Mouse (Mus musculus) kidney, embryonic 16.5 days (tissue): ENCODE results near the gene Rad17. TPM values are rescaled to one million over a fixed set of nuclear protein-coding genes. Genes with fewer than 3 reads are reported as not detected.

ENCODE experiments used
- ATAC-seq: fragments of 200-750 bp; cut with Nextera tagmentation; 2 replicates; pipeline ENCODE4 v1.8.0; 2017; ENCODE audit warnings: moderate TSS enrichment; ENCODE audit not compliant: low FRiP score, low TSS enrichment
- H3K27ac ChIP-seq: fragments of 300-500 bp; sonication (generic); 2 replicates; pipeline ENCODE4 v1.5.1; 2014; ENCODE audit warnings: low read length
- H3K27me3 ChIP-seq: fragments of 300-500 bp; sonication (generic); 2 replicates; pipeline ENCODE4 v1.6.1; 2014; ENCODE audit warnings: low read length, control low read depth, mixed read lengths; ENCODE audit not compliant: insufficient read depth
- H3K36me3 ChIP-seq: fragments of 300-500 bp; sonication (generic); 2 replicates; pipeline ENCODE4 v1.6.1; 2014; ENCODE audit warnings: low read length, control low read depth, mixed read lengths; ENCODE audit not compliant: insufficient read depth
- H3K4me1 ChIP-seq: fragments of 300-500 bp; sonication (generic); 2 replicates; pipeline ENCODE4 v1.6.1; 2014; ENCODE audit warnings: low read length, control low read depth, mixed read lengths; ENCODE audit not compliant: insufficient read depth
- H3K4me2 ChIP-seq: fragments of 300-500 bp; sonication (generic); replicated peaks from 2 replicates; pipeline ENCODE4 v1.6.1; 2014; ENCODE audit warnings: low read depth, low read length
- H3K4me3 ChIP-seq: fragments of 300-500 bp; sonication (generic); 2 replicates; pipeline ENCODE4 v1.5.1; 2014; ENCODE audit warnings: mild to moderate bottlenecking, low read length
- H3K9ac ChIP-seq: fragments of 300-500 bp; sonication (generic); replicated peaks from 2 replicates; pipeline ENCODE4 v1.6.1; 2014; ENCODE audit warnings: low read length
- H3K9me3 ChIP-seq: fragments of 300-500 bp; sonication (generic); 2 replicates; pipeline ENCODE4 v1.6.1; 2016; ENCODE audit warnings: low read length, control low read depth
- WGBS: fragments of 180-500 bp; shearing (Covaris S2); extraction: QIAGEN DNeasy Blood & Tissue Kit; methylation state at CpG from one replicate; pipeline ENCODE4 v1.1.7; 2014; 5-methylcytosine and 5-hydroxymethylcytosine counted together
- polyA plus RNA-seq: library from polyadenylated mRNA; unstranded; fragments of >200 nt; fragmentation: Nextera tagmentation; extraction: Ambion mirVana; gene quantifications from 2 replicates; pipeline ENCODE4 v1.2.1, GENCODE M21; 2015

Gene Rad17
- polyA plus RNA-seq, 1 experiment from 2014 or later = 21.0 TPM

DNA sequence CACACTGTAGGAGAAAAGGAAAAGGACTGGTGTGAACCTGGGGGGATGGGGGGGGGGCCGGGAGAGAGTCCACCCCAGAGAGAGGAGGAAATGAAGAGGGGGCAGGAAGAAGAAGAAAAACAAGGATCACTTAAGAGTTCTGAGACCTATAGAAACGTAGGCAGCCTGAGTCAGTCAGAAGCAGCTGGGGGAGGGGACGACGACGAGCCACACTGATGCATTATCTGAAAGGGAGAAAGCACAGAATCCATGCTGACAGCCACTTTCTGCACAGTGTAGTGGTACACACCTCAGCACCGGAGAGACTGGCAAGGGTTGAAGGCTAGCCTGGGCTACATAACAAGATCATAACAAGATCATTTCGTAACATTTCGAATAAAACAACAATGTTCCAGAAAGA lies 49.8 kb downstream of the Rad17 start:
- no peak overlapping the region for H3K4me3 ChIP-seq
- H3K4me1 ChIP-seq = no peaks in the 10 kb centered on the region
- H3K27me3 ChIP-seq = no peaks in the 10 kb centered on the region
- H3K9ac ChIP-seq = no peak overlapping the region
- H3K27ac ChIP-seq = no peak overlapping the region
- no peaks in the 10 kb centered on the region for H3K9me3 ChIP-seq
- WGBS = 63% methylated on average over 7 of the region's 8 CpGs
- H3K4me2 ChIP-seq = peak overlapping the region; percentile 2; the same call in 1 of the 2 replicates
- no peak for ATAC-seq
- no peaks in the 10 kb centered on the region for H3K36me3 ChIP-seq

DNA sequence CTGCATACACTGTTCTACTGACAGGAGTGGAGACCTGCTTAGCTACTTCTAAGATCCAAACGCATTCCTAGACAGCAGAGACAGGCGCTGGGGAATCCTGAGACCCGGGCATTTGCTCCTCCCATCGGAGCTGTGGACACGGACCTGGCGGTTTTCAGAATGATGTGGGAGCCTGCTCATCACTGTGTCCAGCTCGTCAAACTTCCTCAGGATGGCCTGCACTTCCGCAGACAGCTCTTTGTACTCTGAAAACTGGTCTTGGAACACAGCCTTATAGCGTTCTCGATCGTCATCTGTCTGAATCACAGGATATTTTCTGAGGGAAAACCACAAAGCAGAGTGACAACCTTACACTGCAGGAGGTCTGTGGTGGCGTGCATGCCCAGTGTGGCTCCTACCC lies 50.5 kb downstream of the Rad17 start:
- Histone ChIP-seq H3K4me3 (no peak overlapping the region), H3K36me3 (no peaks in the 10 kb centered on the region), H3K9me3 (no peaks in the 10 kb centered on the region), H3K9ac (no peak overlapping the region), H3K27ac (no peak overlapping the region), H3K4me1 (no peaks in the 10 kb centered on the region), H3K4me2 (peak overlapping the region; percentile 2; the same call in 1 of the 2 replicates), H3K27me3 (no peaks in the 10 kb centered on the region)
- ATAC-seq = no peak
- 84% methylated on average over 12 of the region's 12 CpGs for WGBS

DNA sequence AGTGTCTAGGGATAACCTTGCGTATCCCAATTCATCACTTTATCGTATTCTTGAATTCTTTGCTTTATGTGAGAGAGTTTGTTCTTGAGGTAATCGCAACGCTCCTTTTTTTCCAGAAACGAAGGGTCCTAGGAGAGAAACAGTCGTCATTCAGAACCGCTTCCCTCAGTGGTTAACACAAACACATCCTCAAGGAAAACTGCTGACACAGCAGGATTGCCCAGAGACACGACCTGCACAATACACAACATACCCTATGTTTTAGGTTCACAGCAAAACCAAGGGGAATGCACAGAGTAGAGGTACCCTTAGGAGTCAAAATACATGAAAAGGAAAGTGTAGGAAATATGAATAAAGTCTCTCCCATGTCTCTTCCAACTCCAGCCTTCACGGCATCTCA lies 53.6 kb downstream of the Rad17 start:
- 76% methylated on average over 9 of the region's 9 CpGs for WGBS
- H3K4me1 ChIP-seq = no peaks in the 10 kb centered on the region
- no peaks in the 10 kb centered on the region for H3K9me3 ChIP-seq
- H3K4me2 ChIP-seq = no peak overlapping the region
- H3K36me3 ChIP-seq = no peaks in the 10 kb centered on the region
- no peak overlapping the region for H3K9ac ChIP-seq
- H3K4me3 ChIP-seq = no peak overlapping the region
- H3K27ac ChIP-seq = no peak overlapping the region
- ATAC-seq = no peak
- H3K27me3 ChIP-seq = no peaks in the 10 kb centered on the region

DNA sequence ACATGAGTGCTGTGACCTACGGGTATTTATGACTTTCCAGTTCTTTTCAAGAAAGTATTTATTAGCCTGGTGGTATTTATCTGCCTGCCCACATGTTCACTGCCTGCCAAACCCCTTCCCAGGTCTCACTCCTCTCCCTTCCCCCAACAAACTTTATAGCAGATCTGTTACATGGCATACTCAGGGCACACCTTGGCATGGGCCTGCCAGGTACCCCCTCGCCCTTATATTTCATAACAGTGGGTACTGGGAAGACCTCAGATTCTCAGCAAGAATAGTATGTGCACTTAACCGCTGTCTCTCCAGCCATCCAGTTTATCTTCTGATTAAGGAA lies 55.3 kb downstream of the Rad17 start:
- H3K9me3 ChIP-seq = no peaks in the 10 kb centered on the region
- no peak overlapping the region for H3K9ac ChIP-seq
- H3K4me1 ChIP-seq = no peaks in the 10 kb centered on the region
- H3K27me3 ChIP-seq = no peaks in the 10 kb centered on the region
- H3K27ac ChIP-seq = no peak overlapping the region
- WGBS = 70% methylated on average over 3 of the region's 3 CpGs
- no peak overlapping the region for H3K4me2 ChIP-seq
- H3K36me3 ChIP-seq = no peaks in the 10 kb centered on the region
- no peak overlapping the region for H3K4me3 ChIP-seq
- no peak for ATAC-seq

DNA sequence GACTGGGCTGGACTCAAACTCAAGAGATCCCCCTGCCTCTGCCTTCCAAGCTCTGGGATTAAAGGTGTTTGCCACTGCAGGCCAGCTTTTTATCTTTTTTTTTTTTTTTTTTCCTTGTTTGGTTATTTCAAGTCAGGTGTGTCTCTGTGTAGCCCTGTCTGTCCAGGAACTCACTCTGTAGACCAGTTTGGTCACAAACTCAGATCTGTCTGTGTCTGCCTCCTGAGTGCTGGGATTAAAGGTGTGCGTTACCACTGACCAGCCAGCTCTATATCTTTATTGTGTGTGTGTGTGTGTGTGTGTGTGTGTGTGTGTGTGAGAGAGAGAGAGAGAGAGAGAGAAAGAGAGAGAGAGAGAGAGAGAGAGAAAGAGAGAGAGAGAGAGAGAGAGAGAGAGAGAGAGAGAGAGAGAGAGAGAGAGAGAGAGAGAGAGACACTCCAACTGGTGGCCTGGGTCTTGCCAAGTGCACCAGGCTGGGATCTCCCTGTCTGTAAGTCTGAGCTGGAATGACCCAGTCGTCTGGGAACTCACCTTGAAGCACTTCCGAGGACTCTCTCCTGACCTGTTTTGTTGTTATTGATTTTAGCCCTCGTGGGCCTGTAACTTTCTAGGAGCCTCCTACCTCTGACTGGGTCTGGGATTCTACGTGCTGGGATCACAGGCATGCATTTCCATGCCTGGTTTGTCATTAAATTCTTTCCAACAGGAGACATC lies 55.9 kb downstream of the Rad17 start:
- Histone ChIP-seq H3K36me3 (no peaks in the 10 kb centered on the region), H3K9ac (no peak overlapping the region), H3K27me3 (no peaks in the 10 kb centered on the region), H3K27ac (no peak overlapping the region; the same call in 1 of the 2 replicates), H3K4me3 (no peak overlapping the region), H3K4me2 (no peak overlapping the region), H3K4me1 (no peaks in the 10 kb centered on the region), H3K9me3 (no peaks in the 10 kb centered on the region)
- ATAC-seq = no peak
- 77% methylated on average over 5 of the region's 5 CpGs for WGBS

DNA sequence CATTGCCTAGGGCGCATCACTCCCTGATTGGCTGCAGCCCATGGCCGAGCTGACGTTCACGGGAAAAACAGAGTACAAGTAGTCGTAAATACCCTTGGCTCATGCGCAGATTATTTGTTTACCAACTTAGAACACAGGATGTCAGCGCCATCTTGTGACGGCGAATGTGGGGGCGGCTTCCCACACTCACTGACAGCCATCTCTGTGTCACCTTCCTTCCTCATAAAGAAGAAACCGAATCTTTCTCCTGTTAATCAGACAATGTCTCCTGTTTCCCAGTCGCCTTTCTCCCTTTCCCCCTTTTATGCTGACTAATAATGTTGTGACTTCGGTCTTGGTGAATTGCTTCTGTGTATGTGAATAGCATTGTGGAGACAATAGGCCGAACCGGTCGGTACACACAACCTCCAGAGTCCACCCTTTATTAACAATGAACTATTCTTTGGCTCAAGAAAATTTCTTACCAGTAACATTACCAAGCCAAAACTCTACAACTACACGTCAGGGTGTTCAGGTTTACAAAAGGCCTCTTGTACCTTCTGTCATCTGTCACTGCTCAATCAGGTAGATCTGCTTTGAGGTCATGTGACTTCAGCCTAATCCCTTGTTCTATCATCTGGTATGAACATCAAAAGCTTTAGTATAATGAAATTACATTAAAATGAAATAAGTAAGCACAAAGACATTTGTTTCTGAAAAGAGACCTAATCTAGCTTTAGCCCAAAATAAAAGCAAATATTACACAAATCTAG lies 56.6 kb downstream of the Rad17 start:
- Histone ChIP-seq H3K27ac (peak overlapping the region; percentile 63; the same call in 1 of the 2 replicates), H3K4me3 (peak overlapping the region; percentile 21; the same call in 1 of the 2 replicates), H3K27me3 (no peaks in the 10 kb centered on the region), H3K36me3 (no peaks in the 10 kb centered on the region), H3K4me2 (no peak overlapping the region), H3K9me3 (no peaks in the 10 kb centered on the region), H3K4me1 (no peaks in the 10 kb centered on the region), H3K9ac (0 out of 2 replicates have a peak overlapping the region, but pooled peaks have one; percentile 50)
- 58% methylated on average over 11 of the region's 17 CpGs for whole genome bisulfite sequencing
- peak; percentile 65 for ATAC-seq

DNA sequence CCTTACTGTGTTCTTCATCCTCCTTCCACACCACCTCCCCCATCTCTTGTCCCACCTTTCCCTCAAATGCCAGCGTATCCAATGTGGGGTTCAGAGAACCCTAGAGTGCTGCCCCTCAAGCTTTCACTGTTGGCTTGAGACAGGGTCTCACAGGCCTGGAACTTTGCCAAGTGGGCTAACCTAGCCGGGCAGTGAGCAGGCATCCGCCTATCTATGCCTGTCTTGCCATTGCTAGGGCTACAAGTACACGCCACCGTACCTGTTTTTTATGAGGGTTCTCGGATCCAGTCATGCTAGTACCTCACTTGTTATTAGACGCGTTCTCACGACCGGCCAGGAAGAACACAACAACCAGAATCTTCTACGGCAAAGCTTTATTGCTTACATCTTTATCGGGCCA lies 62.2 kb downstream of the Rad17 start:
- Histone ChIP-seq H3K9me3 (no peaks in the 10 kb centered on the region), H3K4me3 (no peak overlapping the region), H3K4me1 (no peaks in the 10 kb centered on the region), H3K27ac (no peak overlapping the region), H3K36me3 (no peaks in the 10 kb centered on the region), H3K27me3 (no peaks in the 10 kb centered on the region), H3K9ac (no peak overlapping the region), H3K4me2 (0 out of 2 replicates have a peak overlapping the region, but pooled peaks have one; percentile 4)
- ATAC-seq = no peak
- WGBS = 85% methylated on average over 11 of the region's 12 CpGs

DNA sequence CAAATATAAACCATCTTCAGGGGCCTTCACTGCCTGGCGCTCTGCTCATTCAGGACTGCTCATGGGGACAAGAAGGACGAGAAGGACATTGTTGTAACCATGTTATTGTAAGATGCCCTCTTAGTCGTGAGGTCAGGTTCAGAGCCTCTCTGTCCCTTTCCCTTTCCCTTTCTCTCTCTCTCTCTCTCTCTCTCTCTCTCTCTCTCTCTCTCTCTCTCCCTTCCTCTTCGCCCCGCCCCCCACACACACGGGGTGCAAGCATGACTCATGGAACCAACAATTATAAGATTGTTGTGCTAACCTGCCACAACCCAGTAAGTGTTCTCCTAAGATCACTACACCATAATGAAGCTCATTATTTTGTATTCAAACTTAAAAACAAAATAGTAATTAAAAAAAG lies 68.7 kb downstream of the Rad17 start:
- no peaks in the 10 kb centered on the region for H3K9me3 ChIP-seq
- peaks cover 6% of the 10 kb centered on the region; the same call in 1 of the 2 replicates for H3K4me1 ChIP-seq
- H3K27ac ChIP-seq = no peak overlapping the region
- no peaks in the 10 kb centered on the region for H3K36me3 ChIP-seq
- no peak for ATAC-seq
- H3K4me2 ChIP-seq = 0 out of 2 replicates have a peak overlapping the region, but pooled peaks have one; percentile 10
- H3K27me3 ChIP-seq = no peaks in the 10 kb centered on the region
- H3K9ac ChIP-seq = no peak overlapping the region
- WGBS = 38% methylated on average over 6 of the region's 6 CpGs
- H3K4me3 ChIP-seq = no peak overlapping the region

DNA sequence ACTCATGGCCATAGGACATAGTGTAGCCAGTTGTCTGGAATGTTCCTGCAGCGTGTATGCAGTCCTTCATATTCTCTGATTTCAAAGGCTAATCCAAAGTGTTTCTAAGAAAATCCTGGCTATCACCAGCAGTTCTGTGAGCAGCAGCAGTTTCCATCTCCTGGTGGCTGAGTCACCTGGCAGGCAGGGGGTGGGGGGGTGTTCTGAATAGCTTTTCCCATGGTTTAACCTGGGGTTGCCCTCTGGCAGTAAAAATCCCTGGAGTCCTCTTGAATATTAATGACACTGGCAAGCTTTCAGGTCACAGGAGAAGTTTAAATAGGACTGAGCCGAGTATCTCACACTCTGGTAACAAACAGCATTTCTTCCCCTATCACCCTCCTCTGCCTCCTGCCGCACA lies 69.2 kb downstream of the Rad17 start:
- Histone ChIP-seq H3K36me3 (no peaks in the 10 kb centered on the region), H3K27ac (no peak overlapping the region), H3K4me2 (0 out of 2 replicates have a peak overlapping the region, but pooled peaks have one; percentile 10), H3K27me3 (no peaks in the 10 kb centered on the region), H3K9ac (no peak overlapping the region), H3K4me1 (peaks cover 6% of the 10 kb centered on the region; the same call in 1 of the 2 replicates), H3K4me3 (no peak overlapping the region), H3K9me3 (no peaks in the 10 kb centered on the region)
- ATAC-seq = peak; percentile 50; the same call in 1 of the 2 replicates
- WGBS = 18% methylated on average over 3 of the region's 3 CpGs

DNA sequence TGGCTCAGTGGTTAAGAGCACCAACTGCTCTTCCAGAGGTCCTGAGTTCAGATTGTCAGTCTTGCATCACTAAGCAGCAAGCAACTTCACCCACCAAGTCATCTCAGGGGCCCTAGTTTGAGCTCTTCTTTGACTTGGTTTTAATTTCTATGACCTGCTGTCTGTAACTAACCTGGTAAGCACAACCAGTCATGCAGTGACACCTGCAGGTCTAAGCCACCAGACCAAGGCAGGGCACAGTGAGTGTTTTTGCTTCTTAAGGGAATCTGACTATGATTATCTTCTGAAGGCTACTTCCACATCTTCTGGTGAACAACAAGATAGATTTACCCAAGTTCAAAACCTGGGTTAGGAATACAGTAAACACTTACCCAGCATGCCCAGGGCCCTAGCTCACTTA lies 70.9 kb downstream of the Rad17 start:
- Histone ChIP-seq H3K27me3 (no peaks in the 10 kb centered on the region), H3K4me3 (no peak overlapping the region), H3K36me3 (no peaks in the 10 kb centered on the region), H3K4me1 (peaks cover 6% of the 10 kb centered on the region; the same call in 1 of the 2 replicates), H3K4me2 (no peak overlapping the region), H3K9me3 (no peaks in the 10 kb centered on the region), H3K27ac (no peak overlapping the region), H3K9ac (no peak overlapping the region)
- ATAC-seq = no peak
